Mouse (Mus musculus): ENCODE results near the gene Kpna2. TPM values are rescaled to one million over a fixed set of nuclear protein-coding genes. Genes with fewer than 3 reads are reported as not detected.
A peak's percentile ranks its signal among the peaks of the same experiment; 100 is the strongest.

The Kpna2 gene
- total and polyA plus RNA-seq, 2 experiments = 17.0 to 32.2 TPM

GRCm38 (mm10) chr11:107014597-107015309 lies 15.4 kb upstream of the Kpna2 start:
- H3K4me3 ChIP-seq (ENCODE audit: insufficient read depth, low read depth, low read length) = peak overlapping the region; percentile 1; the same call in 1 of the 2 replicates
- 15% methylated on average over 14 of the region's 14 CpGs for WGBS
- H3K79me2 ChIP-seq (ENCODE audit: control insufficient read depth, insufficient read depth, low read length) = no peaks in the 10 kb centered on the region
- H3K27ac ChIP-seq (replicated peaks; ENCODE audit: insufficient read depth, low read depth, low read length) = peak overlapping the region; percentile 81
- H3K9ac ChIP-seq (ENCODE audit: low read depth, low read length) = peak overlapping the region; percentile 33
- H3K4me1 ChIP-seq (ENCODE audit: control insufficient read depth, insufficient read depth, low read length) = peaks cover 12% of the 10 kb centered on the region; the same call in 1 of the 2 replicates
- peak; percentile 85 for DNase-seq (ENCODE audit: extremely low read depth, low read depth, low spot score)
- H3K27me3 ChIP-seq (ENCODE audit: control insufficient read depth, insufficient read depth, low read length) = no peaks in the 10 kb centered on the region
- TF ChIP-seq POLR2A (IDR thresholded peaks at IDR 0.05; ENCODE audit: extremely low read depth, insufficient read depth, low read length) = no peak
- TF ChIP-seq CTCF (IDR thresholded peaks at IDR 0.05; ENCODE audit: low read depth, low read length) = peak; percentile 34; the same call in 1 of the 2 replicates
- H3K36me3 ChIP-seq (ENCODE audit: control insufficient read depth, insufficient read depth, low read length) = no peaks in the 10 kb centered on the region

- H3K27me3 ChIP-seq (ENCODE audit: control insufficient read depth, insufficient read depth, low read length) = no peaks in the 10 kb centered on the region
- peak overlapping the region; percentile 81 for H3K27ac ChIP-seq (replicated peaks; ENCODE audit: insufficient read depth, low read depth, low read length)
- H3K9ac ChIP-seq (ENCODE audit: low read depth, low read length) = no peak overlapping the region; the same call in 1 of the 2 replicates
- peaks cover 12% of the 10 kb centered on the region; the same call in 1 of the 2 replicates for H3K4me1 ChIP-seq (ENCODE audit: control insufficient read depth, insufficient read depth, low read length)
- H3K4me3 ChIP-seq (ENCODE audit: insufficient read depth, low read depth, low read length) = no peak overlapping the region
- TF ChIP-seq CTCF (IDR thresholded peaks at IDR 0.05; ENCODE audit: low read depth, low read length) (peak; percentile 21; the same call in 1 of the 2 replicates), POLR2A (IDR thresholded peaks at IDR 0.05; ENCODE audit: extremely low read depth, insufficient read depth, low read length) (no peak)
- H3K79me2 ChIP-seq (ENCODE audit: control insufficient read depth, insufficient read depth, low read length) = no peaks in the 10 kb centered on the region
- 81% methylated on average over 11 of the region's 11 CpGs for WGBS
- no peak for DNase-seq (ENCODE audit: extremely low read depth, low read depth, low spot score)
- no peaks in the 10 kb centered on the region for H3K36me3 ChIP-seq (ENCODE audit: control insufficient read depth, insufficient read depth, low read length)
These were observed 14.8 kb upstream of the Kpna2 start for GRCm38 (mm10) chr11:107014020-107014585.

GRCm38 (mm10) chr11:107012324-107013017 lies 13.1 kb upstream of the Kpna2 start:
- Histone ChIP-seq H3K36me3 (ENCODE audit: control insufficient read depth, insufficient read depth, low read length) (no peaks in the 10 kb centered on the region), H3K4me3 (ENCODE audit: insufficient read depth, low read depth, low read length) (peak overlapping the region; percentile 47), H3K9ac (ENCODE audit: low read depth, low read length) (peak overlapping the region; percentile 82), H3K27me3 (ENCODE audit: control insufficient read depth, insufficient read depth, low read length) (no peaks in the 10 kb centered on the region), H3K4me1 (ENCODE audit: control insufficient read depth, insufficient read depth, low read length) (peaks cover 12% of the 10 kb centered on the region; the same call in 1 of the 2 replicates), H3K79me2 (ENCODE audit: control insufficient read depth, insufficient read depth, low read length) (no peaks in the 10 kb centered on the region), H3K27ac (replicated peaks; ENCODE audit: insufficient read depth, low read depth, low read length) (peak overlapping the region; percentile 99)
- WGBS = under 1% methylated on average over 37 of the region's 37 CpGs
- peak; percentile 93 for DNase-seq (ENCODE audit: extremely low read depth, low read depth, low spot score)
- TF ChIP-seq POLR2A (IDR thresholded peaks at IDR 0.05; ENCODE audit: extremely low read depth, insufficient read depth, low read length) = peak; percentile 84
- no peak for TF ChIP-seq CTCF (IDR thresholded peaks at IDR 0.05; ENCODE audit: low read depth, low read length)

- Histone ChIP-seq H3K9ac (ENCODE audit: low read depth, low read length) (peak overlapping the region; percentile 23; the same call in 1 of the 2 replicates), H3K36me3 (ENCODE audit: control insufficient read depth, insufficient read depth, low read length) (no peaks in the 10 kb centered on the region), H3K79me2 (ENCODE audit: control insufficient read depth, insufficient read depth, low read length) (no peaks in the 10 kb centered on the region), H3K4me1 (ENCODE audit: control insufficient read depth, insufficient read depth, low read length) (peaks cover 12% of the 10 kb centered on the region; the same call in 1 of the 2 replicates), H3K4me3 (ENCODE audit: insufficient read depth, low read depth, low read length) (peak overlapping the region; percentile 47), H3K27me3 (ENCODE audit: control insufficient read depth, insufficient read depth, low read length) (no peaks in the 10 kb centered on the region), H3K27ac (replicated peaks; ENCODE audit: insufficient read depth, low read depth, low read length) (peak overlapping the region; percentile 99)
- DNase-seq (ENCODE audit: extremely low read depth, low read depth, low spot score) = peak; percentile 46
- WGBS = 19% methylated on average over 18 of the region's 18 CpGs
- TF ChIP-seq CTCF (IDR thresholded peaks at IDR 0.05; ENCODE audit: low read depth, low read length) (no peak), POLR2A (IDR thresholded peaks at IDR 0.05; ENCODE audit: extremely low read depth, insufficient read depth, low read length) (no peak)
These were observed 12.5 kb upstream of the Kpna2 start for GRCm38 (mm10) chr11:107011669-107012323.

GRCm38 (mm10) chr11:107011171-107011570 lies 11.8 kb upstream of the Kpna2 start:
- TF ChIP-seq CTCF (IDR thresholded peaks at IDR 0.05; ENCODE audit: low read depth, low read length) (no peak), POLR2A (IDR thresholded peaks at IDR 0.05; ENCODE audit: extremely low read depth, insufficient read depth, low read length) (no peak)
- Histone ChIP-seq H3K4me1 (ENCODE audit: control insufficient read depth, insufficient read depth, low read length) (peaks cover 7% of the 10 kb centered on the region; the same call in 1 of the 2 replicates), H3K27ac (replicated peaks; ENCODE audit: insufficient read depth, low read depth, low read length) (no peak overlapping the region; the same call in 1 of the 2 replicates), H3K9ac (ENCODE audit: low read depth, low read length) (no peak overlapping the region), H3K79me2 (ENCODE audit: control insufficient read depth, insufficient read depth, low read length) (no peaks in the 10 kb centered on the region), H3K4me3 (ENCODE audit: insufficient read depth, low read depth, low read length) (no peak overlapping the region), H3K27me3 (ENCODE audit: control insufficient read depth, insufficient read depth, low read length) (no peaks in the 10 kb centered on the region), H3K36me3 (ENCODE audit: control insufficient read depth, insufficient read depth, low read length) (no peaks in the 10 kb centered on the region)
- WGBS = 85% methylated on average over 7 of the region's 7 CpGs
- no peak for DNase-seq (ENCODE audit: extremely low read depth, low read depth, low spot score)

Data from liver, adult 2 months (tissue).